ENCODE assay signal across 10 mouse cellular contexts in genomic region chr13:15545346-15545896, GRCm38 (mm10).
DNase-seq lines count a peak whose midpoint lies in the region; ATAC-seq and TF ChIP-seq lines count a peak whose summit lies in the region.
"Had no signal": no experiment of that assay in that cellular context is flagged by ENCODE, and none has a peak within 500 bp of the region (broad histone marks: within the 10 kb centered on the region; RNA-seq: fewer than 3 reads in every experiment).

No protein-coding gene starts in this region.

- DNase-seq in left cerebral cortex, adult 2 months (ENCODE audit: extremely low spot score in 1 of 2, low spot score in 2 of 2), result no peak
- DNase-seq in left cerebral cortex, adult 18-20 months (ENCODE audit: low spot score in 2 of 2), result no peak
- DNase-seq in layer of hippocampus, adult 2 months (ENCODE audit: low spot score in 2 of 2), result peak in 1 of 2 experiments; percentile 23
- DNase-seq in cerebellum, postnatal 36 days, result no peak
- no peak for DNase-seq in lung, postnatal 36 days
- no peak for DNase-seq in adrenal gland, postnatal 4 days (ENCODE audit: low spot score in 2 of 2)
- DNase-seq: kidney, postnatal 36 days had no signal

- H3K4me2 ChIP-seq in midbrain, embryonic 16.5 days (ENCODE audit: low read length), result no peak overlapping the region

- H3K9me3 ChIP-seq in midbrain, embryonic 16.5 days (replicated peaks; ENCODE audit: control insufficient read depth, low read length, poor library complexity, severe bottlenecking), result no peaks in the 10 kb centered on the region

- no peak for TF ChIP-seq POLR2A in embryonic fibroblast, embryonic 13.5 days (IDR thresholded peaks at IDR 0.05; ENCODE audit: low read depth, low read length)

- no peaks in the 10 kb centered on the region; the same call in 1 of the 2 replicates for H3K27me3 ChIP-seq in midbrain, embryonic 16.5 days (ENCODE audit: control insufficient read depth, insufficient read depth, low read depth, low read length)

- no peaks in the 10 kb centered on the region for H3K36me3 ChIP-seq in midbrain, embryonic 16.5 days (ENCODE audit: control insufficient read depth, insufficient read depth, low read length)

- no peak for TF ChIP-seq CTCF in left cerebral cortex, adult 2 months (IDR thresholded peaks at IDR 0.05)
- TF ChIP-seq CTCF in embryonic fibroblast, embryonic 13.5 days (IDR thresholded peaks at IDR 0.05; ENCODE audit: borderline replicate concordance, insufficient read depth, low read length), result no peak
- no peak for TF ChIP-seq CTCF in layer of hippocampus, adult 2 months (conservative IDR thresholded peaks at IDR 0.05)

- no peak overlapping the region for H3K9ac ChIP-seq in midbrain, embryonic 16.5 days (ENCODE audit: low read depth, low read length)

- H3K4me3 ChIP-seq in left cerebral cortex, adult 2 months, result no peak overlapping the region
- H3K4me3 ChIP-seq in embryonic fibroblast, embryonic 13.5 days (ENCODE audit: insufficient read depth, low read length), result no peak overlapping the region
- no peak overlapping the region for H3K4me3 ChIP-seq in layer of hippocampus, adult 2 months
- H3K4me3 ChIP-seq in midbrain, embryonic 16.5 days (ENCODE audit: low read depth, low read length), result no peak overlapping the region

- peaks cover 29% of the 10 kb centered on the region for H3K4me1 ChIP-seq in embryonic fibroblast, embryonic 13.5 days (ENCODE audit: control insufficient read depth, insufficient read depth, low read length)
- H3K4me1 ChIP-seq in midbrain, embryonic 16.5 days (ENCODE audit: control insufficient read depth, insufficient read depth, low read length), result peaks cover 51% of the 10 kb centered on the region

- ATAC-seq in midbrain, embryonic 16.5 days, result no peak
- ATAC-seq: activated CD4-positive, CD25-positive, alpha-beta regulatory T cell, adult 4 months had no signal

- 30% methylated on average over 4 of the region's 4 CpGs for WGBS in midbrain, embryonic 16.5 days

- peak overlapping the region; percentile 32; the same call in 1 of the 2 replicates for H3K27ac ChIP-seq in left cerebral cortex, adult 2 months
- peak overlapping the region; percentile 98 for H3K27ac ChIP-seq in embryonic fibroblast, embryonic 13.5 days (ENCODE audit: insufficient read depth, low read length)
- peak overlapping the region; percentile 82 for H3K27ac ChIP-seq in layer of hippocampus, adult 2 months
- H3K27ac ChIP-seq in midbrain, embryonic 16.5 days (ENCODE audit: low read length), result peak overlapping the region; percentile 74

- intact Hi-C loops in left cerebral cortex, adult 2 months (cut with DNase I), result no loop called here

Comparison
In these comparisons a context has a peak if more than half of its experiments do, and no peak if none do; other contexts are left out.
1. H3K27ac ChIP-seq: peak in every context shown above with its lines; median percentile 98 in embryonic fibroblast, embryonic 13.5 days; 82 in layer of hippocampus, adult 2 months; 74 in midbrain, embryonic 16.5 days; 32 in left cerebral cortex, adult 2 months.